Mouse (Mus musculus) ES-E14 (cell line): ENCODE measurements at regions not wholly inside any gene's neighbourhood (a gene's known extent, or its start where the extent isn't known, plus 50 kb on each side); places are given as distances from the start of the nearest gene placed in this dataset.
A peak's percentile ranks its signal among the peaks of the same experiment; 100 is the strongest.

ENCODE experiments used
- DNase-seq: peaks from one replicate; pipeline ENCODE4 v3.0.0-alpha.2; 2013; ENCODE audit warnings: low read depth, low spot score
- H3K27ac ChIP-seq: 2 replicates; pipeline ENCODE4 v1.5.1; 2012; ENCODE audit warnings: low read depth, mild to moderate bottlenecking, low read length, moderate library complexity, mixed read lengths; ENCODE audit not compliant: poor library complexity, insufficient read depth, severe bottlenecking
- H3K36me3 ChIP-seq: 2 replicates; pipeline ENCODE4 v1.6.1; 2012; ENCODE audit warnings: mild to moderate bottlenecking, low read length, moderate library complexity, mixed read lengths; ENCODE audit not compliant: control insufficient read depth, poor library complexity, insufficient read depth, severe bottlenecking
- H3K4me1 ChIP-seq, 2 experiments: fragments of 150-350 bp in 1 of 2; sonication (generic) in 1 of 2; 2 replicates each; pipeline ENCODE4 v1.6.1; 2012; ENCODE audit warnings: low read length in 2 of 2, mild to moderate bottlenecking in 1 of 2, mixed read lengths in 1 of 2; ENCODE audit not compliant: control insufficient read depth in 2 of 2, insufficient read depth in 2 of 2, poor library complexity in 1 of 2
- H3K4me3 ChIP-seq, 2 experiments: fragments of 150-350 bp in 1 of 2; sonication (generic) in 1 of 2; 2 replicates each; pipeline ENCODE4 v1.5.1; 2012; ENCODE audit warnings: low read length in 2 of 2, low read depth in 1 of 2, mild to moderate bottlenecking in 1 of 2, mixed read lengths in 1 of 2; ENCODE audit not compliant: insufficient read depth in 1 of 2, poor library complexity in 1 of 2, severe bottlenecking in 1 of 2
- H3K9ac ChIP-seq: 2 replicates; pipeline ENCODE4 v1.6.1; 2012; ENCODE audit warnings: low read depth, mild to moderate bottlenecking, low read length, mixed read lengths; ENCODE audit not compliant: poor library complexity, insufficient read depth, severe bottlenecking
- H3K9me3 ChIP-seq: fragments of 150-350 bp; sonication (generic); 2 replicates; pipeline ENCODE4 v1.6.1; 2012; ENCODE audit warnings: low read depth, mild to moderate bottlenecking, low read length; ENCODE audit not compliant: control insufficient read depth, insufficient read depth
- CHD2 ChIP-seq: IDR thresholded peaks from 2 replicates; pipeline ENCODE4 v1.6.1; 2014; ENCODE audit warnings: mild to moderate bottlenecking, low read depth, low read length, inconsistent platforms
- HCFC1 ChIP-seq: IDR thresholded peaks from 2 replicates; pipeline ENCODE4 v1.6.1; 2012; ENCODE audit warnings: low read length, inconsistent platforms, borderline replicate concordance; ENCODE audit not compliant: insufficient read depth
- MAFK ChIP-seq: IDR thresholded peaks from 2 replicates; pipeline ENCODE4 v1.6.1; 2014; ENCODE audit warnings: mild to moderate bottlenecking, low read depth, low read length, inconsistent platforms; ENCODE audit not compliant: insufficient read depth
- ZC3H11A ChIP-seq: IDR thresholded peaks from 2 replicates; pipeline ENCODE4 v1.6.1; 2012; ENCODE audit warnings: low read depth, mild to moderate bottlenecking, inconsistent platforms, low read length, borderline replicate concordance
- ZNF384 ChIP-seq: IDR thresholded peaks from 2 replicates; pipeline ENCODE4 v1.6.1; 2012; ENCODE audit warnings: low read depth, low read length, inconsistent platforms
- in situ Hi-C, 2 experiments: fragments of 600-800 bp; cut with MboI; formaldehyde crosslinking; loops; one replicate each; pipeline ENCODE4 v1.15.1; 2025; ENCODE audit warnings: low sequenced_read_pairs in 2 of 2, inconsistent platforms in 1 of 2; ENCODE audit not compliant: unreplicated experiment in 2 of 2

GRCm38 (mm10) chr5:73729646-73730045, 78.5 kb downstream of the Spata18 start:
- Histone ChIP-seq H3K36me3 (no peaks in the 10 kb centered on the region), H3K9ac (no peak overlapping the region), H3K9me3 (no peaks in the 10 kb centered on the region), H3K4me1 (no peaks in the 10 kb centered on the region), H3K4me3 (no peak overlapping the region), H3K27ac (no peak overlapping the region)
- TF ChIP-seq CHD2 (no peak), MAFK (no peak)
- no peak for DNase-seq
- in situ Hi-C loops = no loop called here

- no peaks in the 10 kb centered on the region for H3K36me3 ChIP-seq
- in situ Hi-C loops = no loop called here
- no peaks in the 10 kb centered on the region for H3K4me1 ChIP-seq
- no peak for DNase-seq
- no peaks in the 10 kb centered on the region for H3K9me3 ChIP-seq
- H3K27ac ChIP-seq = no peak overlapping the region
- no peak for TF ChIP-seq CHD2
- TF ChIP-seq MAFK = no peak
- no peak overlapping the region for H3K9ac ChIP-seq
- H3K4me3 ChIP-seq = no peak overlapping the region
These were observed 80.2 kb downstream of the Spata18 start for GRCm38 (mm10) chr5:73731423-73731822.

- H3K9ac ChIP-seq = no peak overlapping the region
- no peaks in the 10 kb centered on the region for H3K4me1 ChIP-seq
- no peaks in the 10 kb centered on the region for H3K9me3 ChIP-seq
- no peaks in the 10 kb centered on the region for H3K36me3 ChIP-seq
- TF ChIP-seq ZNF384 = 0 out of 2 replicates have a peak, but pooled peaks have one; percentile 5
- no peak for TF ChIP-seq MAFK
- no peak overlapping the region for H3K27ac ChIP-seq
- no peak overlapping the region for H3K4me3 ChIP-seq
- no peak for DNase-seq
- in situ Hi-C loops = no loop called here
These were observed 80.9 kb downstream of the Spata18 start for GRCm38 (mm10) chr5:73731991-73732565.

GRCm38 (mm10) chr5:73740766-73741165, 89.6 kb downstream of the Spata18 start:
- Histone ChIP-seq H3K27ac (no peak overlapping the region), H3K9ac (no peak overlapping the region), H3K4me1 (no peaks in the 10 kb centered on the region), H3K9me3 (no peaks in the 10 kb centered on the region), H3K36me3 (no peaks in the 10 kb centered on the region), H3K4me3 (no peak overlapping the region)
- no peak for TF ChIP-seq ZNF384
- TF ChIP-seq CHD2 = no peak
- in situ Hi-C loops = no loop called here
- no peak for DNase-seq

GRCm38 (mm10) chr5:73741441-73741840, 90.3 kb downstream of the Spata18 start:
- H3K4me1 ChIP-seq = no peaks in the 10 kb centered on the region
- TF ChIP-seq ZC3H11A (no peak), HCFC1 (no peak), MAFK (no peak), CHD2 (no peak), ZNF384 (no peak)
- DNase-seq = no peak
- H3K27ac ChIP-seq = no peak overlapping the region
- H3K9me3 ChIP-seq = no peaks in the 10 kb centered on the region
- H3K36me3 ChIP-seq = no peaks in the 10 kb centered on the region
- no peak overlapping the region for H3K9ac ChIP-seq
- no peak overlapping the region for H3K4me3 ChIP-seq
- in situ Hi-C loops = no loop called here
